Mouse (Mus musculus): Measurements from ENCODE around the gene Cacna1g.

The Cacna1g gene

DNA sequence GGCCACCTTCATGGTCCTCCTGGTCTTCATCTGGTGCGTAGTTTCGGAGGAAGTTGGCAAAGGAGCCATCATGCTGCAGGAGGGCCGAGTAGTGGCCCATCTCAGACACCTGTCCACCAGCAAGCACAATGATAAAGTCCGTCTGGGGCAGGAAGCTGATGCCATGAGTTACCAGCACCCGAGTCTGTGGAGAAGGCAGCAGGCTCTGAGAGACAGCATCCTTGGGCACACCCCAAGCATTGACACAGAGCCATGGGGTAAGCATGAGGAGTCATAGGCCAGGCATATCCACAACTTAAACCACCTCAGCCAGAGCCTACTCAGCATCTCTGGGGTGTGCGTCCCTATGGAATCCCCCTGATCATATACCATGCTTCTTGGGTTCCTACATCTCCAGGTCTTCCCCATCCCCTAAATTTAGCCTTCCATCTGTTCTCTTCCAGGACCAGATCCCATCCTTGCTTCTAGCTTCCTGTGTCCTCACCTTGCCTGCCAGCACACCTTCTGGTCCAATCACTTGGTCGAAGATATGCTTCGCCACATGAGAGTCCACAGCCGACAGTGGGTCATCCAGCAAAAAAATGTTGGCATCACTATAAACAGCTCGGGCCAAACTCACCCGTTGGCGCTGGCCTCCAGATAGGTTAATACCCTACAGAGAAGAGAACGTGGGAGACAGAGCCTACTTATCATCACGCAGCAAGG is 112.7 kb downstream of the Cacna1g start:
- DNase-seq (ENCODE audit: low read depth, low spot score), result no peak

DNA sequence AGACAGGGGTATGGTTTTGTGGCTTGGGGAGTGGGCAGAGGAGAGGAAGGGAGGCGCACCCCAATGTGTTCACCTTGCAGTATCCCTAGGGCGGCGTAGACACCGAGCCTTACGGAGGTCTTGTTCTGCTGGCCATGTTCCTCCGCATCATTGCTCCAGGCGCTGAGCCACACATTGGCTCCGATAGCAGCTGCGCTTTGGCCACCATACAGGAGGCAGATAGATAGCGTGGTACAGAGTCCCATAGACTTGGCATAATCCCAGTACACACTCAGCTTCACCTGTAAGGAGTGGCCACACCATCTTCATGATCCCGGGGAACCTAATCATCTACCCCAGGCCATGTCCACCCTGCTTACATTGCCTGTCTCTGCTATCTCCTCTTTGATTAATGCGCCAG is 114.8 kb downstream of the Cacna1g start:
- DNase-seq (ENCODE audit: low read depth, low spot score), result no peak

All from mesoderm, embryonic 11.5 days (tissue).